Mouse (Mus musculus) monocyte, adult 59 days (primary cell): ENCODE results near the gene Nup160. TPM values are rescaled to one million over a fixed set of nuclear protein-coding genes. Genes with fewer than 3 reads are reported as not detected.

Experiments used
- total RNA-seq, 2 experiments: library from RNA; stranded (reverse); gene quantifications; one replicate each; pipeline ENCODE4 v1.2.4; 2023

The Nup160 gene
- total RNA-seq = 10 to 100 TPM; 22.5 to 32.6 TPM

DNA sequence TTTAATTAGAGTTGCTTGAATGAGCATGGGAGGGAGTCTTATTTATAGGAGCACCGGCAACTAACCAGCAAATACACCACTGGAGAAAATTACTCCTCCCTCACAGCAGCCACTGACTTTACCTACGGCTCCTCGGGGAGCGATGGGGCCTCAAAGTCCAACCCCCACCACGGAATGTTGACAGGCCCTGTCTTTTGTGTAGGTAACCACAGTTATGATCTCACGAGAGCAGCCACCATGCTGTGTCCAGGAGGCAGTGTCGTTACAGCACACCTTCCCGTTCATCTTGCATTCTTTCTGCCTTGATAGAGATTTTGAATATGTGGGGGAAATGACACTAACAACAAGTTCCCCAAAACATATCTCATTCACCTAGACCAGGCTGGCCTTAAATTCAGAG lies at the start of gene Nup160:
TSS of gene Nup160 (plus strand) at position 209 of the 400 bp plus-strand sequence.

DNA sequence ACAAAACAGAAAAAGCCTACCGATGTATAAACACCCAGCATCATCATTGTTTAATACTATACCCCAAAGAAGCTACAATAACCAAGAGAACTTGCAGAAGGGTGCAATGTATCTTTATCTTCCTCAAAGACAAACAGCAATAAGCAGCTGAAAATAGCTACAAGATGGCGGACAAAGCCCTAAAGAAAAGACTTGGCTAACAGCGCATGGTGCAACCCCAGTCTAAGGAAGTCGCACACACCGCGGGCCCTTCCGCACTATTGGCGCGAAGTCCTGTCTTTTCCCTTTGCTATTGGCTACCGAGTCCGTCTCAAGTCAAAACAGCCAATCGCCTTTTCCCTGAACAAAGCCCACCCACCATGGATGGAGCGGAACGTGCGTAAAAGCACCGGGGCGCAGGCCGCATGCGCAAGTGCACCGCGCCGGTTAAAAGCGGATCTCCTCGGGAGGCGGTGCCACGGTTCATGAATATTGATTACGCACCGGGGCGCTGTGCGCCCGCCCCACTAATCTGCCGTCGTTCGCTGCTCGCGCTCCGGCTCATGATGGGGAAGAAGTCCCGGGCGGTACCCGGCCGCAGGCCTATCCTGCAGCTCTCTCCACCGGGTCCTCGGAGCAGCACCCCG lies 68.2 kb downstream of the Nup160 start, which contains the start of gene Fnbp4:
TSS of gene Fnbp4 (plus strand) at position 318 of the 626 bp plus-strand sequence.

DNA sequence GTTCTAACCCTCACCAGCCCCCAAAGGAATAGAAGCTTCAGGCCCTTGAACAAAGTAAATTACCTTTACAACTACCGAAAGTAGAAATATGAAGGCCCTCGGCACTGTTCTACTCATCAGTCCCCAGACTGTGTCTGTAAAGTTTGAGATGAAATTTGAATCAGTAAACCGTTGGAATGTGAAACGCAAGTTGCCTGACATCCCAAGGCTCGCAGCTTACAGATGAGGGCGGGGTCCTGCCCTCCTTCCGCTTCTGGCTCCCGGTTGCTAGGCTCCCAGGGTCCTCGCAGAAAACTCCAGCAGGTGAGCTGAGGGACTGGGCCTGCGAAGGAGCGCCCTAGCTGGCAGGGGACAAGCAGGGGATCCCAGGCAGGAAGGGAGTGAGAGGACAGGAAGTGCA lies 105.4 kb downstream of the Nup160 start, which contains the start of gene Agbl2:
TSS of gene Agbl2 (plus strand) at position 270 of the 400 bp plus-strand sequence.

Other genes with a start within 250 kb of the Nup160 start
- gene Ptprj, start 96.6 kb upstream of the Nup160 start, total RNA-seq = 100 to 1,000 TPM; 340 to 345 TPM
- 100 to 1,000 TPM; 175 TPM for gene Fnbp4, start 68.2 kb downstream of the Nup160 start, total RNA-seq
- gene Agbl2, start 105.5 kb downstream of the Nup160 start, total RNA-seq = not detected
- 10 to 100 TPM; 80.9 to 86.8 TPM for gene Mtch2, start 169.9 kb downstream of the Nup160 start, total RNA-seq
- not detected for gene C1qtnf4, start 208.6 kb downstream of the Nup160 start, total RNA-seq
- gene Kbtbd4, start 227.5 kb downstream of the Nup160 start, total RNA-seq = 10 to 100 TPM; 10.3 to 12.7 TPM
- 10 to 100 TPM; 62.6 to 72.9 TPM for gene Ndufs3, start 227.6 kb downstream of the Nup160 start, total RNA-seq